Mouse (Mus musculus) activated CD4-positive, CD25-positive, alpha-beta regulatory T cell, adult 4 months (primary cell): ENCODE data around the gene Sox6. TPM values are rescaled to one million over a fixed set of nuclear protein-coding genes. Genes with fewer than 3 reads are reported as not detected.

Source experiments
- ATAC-seq: one replicate; pipeline ENCODE4 v1.8.0; 2017
- polyA plus RNA-seq, 2 experiments: library from polyadenylated mRNA; unstranded; fragments of 100-300 nt; shearing (Covaris generic); gene quantifications; one replicate each; pipeline ENCODE4 v1.2.1; 2017

The Sox6 gene
- polyA plus RNA-seq, 2 experiments from 2014 or later, result not detected

DNA sequence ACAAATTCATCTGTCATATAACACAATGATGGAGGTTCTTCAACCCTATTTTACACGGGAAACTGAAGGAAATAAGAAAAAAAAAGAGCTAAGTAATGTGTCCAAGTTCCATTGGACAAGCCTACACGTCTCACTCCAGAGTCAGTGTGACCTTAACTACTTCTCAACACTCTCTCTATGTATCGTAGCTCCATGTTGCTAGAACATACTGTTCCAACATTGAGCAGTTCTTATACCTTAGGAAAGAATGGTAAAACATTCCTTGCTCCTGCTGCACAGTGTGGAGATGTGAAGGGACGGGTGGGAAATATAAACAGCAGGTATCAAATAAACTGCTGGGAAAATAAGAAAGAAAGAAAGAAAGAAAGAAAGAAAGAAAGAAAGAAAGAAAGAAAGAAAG, 209.3 kb downstream of the Sox6 start:
- no peak for ATAC-seq

DNA sequence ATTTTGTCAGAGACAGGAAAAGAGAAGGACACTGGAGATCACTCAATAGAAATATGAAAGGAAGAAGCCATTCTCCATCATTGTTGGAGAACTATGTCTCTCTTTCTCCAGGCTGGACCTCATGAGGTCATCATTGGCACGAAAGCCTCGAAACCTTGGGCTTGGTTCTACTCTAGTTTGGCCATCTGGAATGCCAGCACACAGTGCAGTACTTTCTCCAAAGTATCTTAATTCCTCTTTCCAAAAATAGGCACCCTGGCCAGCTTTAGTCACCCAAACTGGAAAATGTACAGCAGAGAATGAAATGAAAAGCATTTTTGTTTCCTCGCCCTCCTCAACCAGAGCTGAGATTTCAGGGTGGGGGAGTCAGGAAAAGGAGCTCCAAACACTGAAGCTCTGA, 213.3 kb downstream of the Sox6 start:
- no peak for ATAC-seq

DNA sequence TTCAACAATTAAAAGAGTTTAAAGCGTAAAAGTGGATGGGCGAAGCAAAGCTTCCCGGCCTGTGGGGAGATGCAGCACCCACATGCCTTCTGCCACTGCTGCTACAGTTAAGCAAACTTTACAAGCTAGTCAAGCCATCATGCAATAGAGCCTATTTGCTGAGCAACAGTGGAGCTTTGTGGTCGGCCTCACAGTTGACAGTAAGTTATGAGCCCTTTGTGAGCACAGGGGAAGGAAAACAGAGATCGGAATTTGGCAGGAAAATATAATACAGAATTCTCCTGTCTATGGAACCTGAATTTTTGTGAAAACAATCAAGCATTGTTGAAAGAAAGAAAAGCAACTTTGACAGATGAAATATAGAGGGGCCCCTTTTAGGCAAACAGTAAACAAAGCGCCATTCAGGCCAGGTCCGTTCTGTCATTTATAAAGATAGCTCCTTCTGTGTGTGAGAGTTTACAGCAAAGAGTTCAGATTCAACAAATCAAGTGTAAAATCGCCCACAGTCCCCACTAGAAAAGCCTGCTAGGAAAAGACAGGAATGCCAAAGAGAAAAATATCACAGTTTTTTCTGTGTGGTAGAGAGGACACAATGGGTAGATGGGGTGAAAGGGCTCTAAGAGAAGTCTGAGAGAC, 213.9 kb downstream of the Sox6 start:
- no peak for ATAC-seq

DNA sequence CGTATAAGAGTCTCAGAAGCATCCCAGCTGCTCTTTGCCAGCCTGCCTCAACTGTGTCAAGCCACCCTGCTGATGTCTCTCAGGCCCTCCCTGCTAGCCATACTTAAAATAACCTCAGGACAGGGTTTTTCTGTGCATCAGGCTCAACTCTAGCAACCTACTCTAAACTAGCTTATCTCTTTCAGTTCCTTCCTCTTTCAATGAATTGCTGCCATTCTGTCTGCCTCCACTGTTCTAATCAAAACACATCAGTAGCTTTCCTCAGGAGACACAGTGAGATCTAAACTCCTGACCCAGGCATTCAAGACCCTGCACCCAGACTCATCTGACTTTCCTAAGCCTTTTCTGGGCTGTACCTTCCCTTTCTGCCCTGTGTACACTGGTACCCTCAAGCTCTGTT, 219.5 kb downstream of the Sox6 start:
- no peak for ATAC-seq

DNA sequence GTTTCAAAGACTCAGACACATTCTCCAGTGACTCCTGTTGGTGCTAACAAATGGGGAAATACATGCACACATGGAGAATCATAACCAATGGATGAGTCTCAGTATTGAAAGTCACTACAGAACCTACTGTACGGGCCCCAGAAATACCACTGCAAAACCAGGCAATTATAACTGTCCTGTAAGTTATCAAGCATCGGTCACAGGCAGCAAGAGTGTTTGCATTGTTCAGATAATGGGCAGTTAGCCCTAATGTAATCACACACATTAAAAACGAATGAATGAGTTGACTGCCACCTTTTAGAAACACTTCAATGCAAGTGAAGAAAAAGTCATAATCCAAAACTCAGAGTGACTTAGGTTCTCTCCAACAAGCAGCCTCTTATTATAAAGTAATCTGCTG, 235.3 kb downstream of the Sox6 start:
- no peak for ATAC-seq

DNA sequence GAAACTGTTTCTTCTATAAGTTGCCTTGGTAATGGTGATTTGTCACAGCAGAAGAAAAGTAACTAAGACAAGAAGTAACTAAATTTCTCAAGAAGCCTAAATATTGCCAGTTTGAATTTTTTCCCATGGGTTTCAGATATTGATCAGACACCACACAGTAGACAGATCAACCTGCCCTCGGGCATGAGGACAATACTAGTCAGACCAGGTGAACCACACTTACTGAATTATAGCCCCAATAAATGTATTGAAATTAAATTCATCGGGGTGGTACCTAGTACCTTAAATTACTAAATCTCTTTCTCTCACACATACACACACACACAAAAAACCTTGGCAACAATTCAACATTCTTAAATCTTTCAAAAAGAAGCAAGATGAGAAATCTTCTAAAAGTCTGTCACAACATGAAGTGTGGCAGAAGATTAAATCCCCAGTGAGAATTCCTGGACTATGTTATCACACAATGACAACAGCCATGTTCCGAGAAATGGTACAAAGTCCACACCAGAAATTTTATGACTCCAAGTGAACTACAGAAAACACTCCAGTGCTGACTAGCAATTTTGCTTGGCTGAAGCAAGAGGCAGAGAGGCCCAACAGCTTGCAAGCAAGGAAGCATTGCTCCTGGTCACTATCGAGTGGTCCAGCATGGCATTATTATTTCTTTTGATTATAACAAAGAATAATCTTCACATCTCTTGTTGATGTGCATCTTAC, 244.3 kb downstream of the Sox6 start:
- no peak for ATAC-seq

DNA sequence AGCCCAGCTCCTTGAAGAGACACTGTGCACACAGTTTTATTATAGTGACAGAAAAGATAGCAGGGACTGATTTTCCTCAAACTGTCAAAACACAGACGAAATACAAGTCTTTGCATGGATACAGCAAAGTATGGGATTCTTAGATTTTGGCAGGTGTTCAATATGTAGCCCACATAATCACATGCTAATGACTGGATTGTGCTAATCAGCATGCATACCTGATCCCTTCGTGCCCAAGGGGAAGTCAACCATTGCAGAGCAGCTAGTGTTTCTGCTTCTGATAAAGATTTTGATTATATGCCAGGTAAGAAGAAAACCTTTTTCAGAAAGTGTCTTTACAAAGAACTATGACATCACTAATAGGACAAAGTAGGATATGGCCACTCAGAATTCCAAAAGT, 245.8 kb downstream of the Sox6 start:
- ATAC-seq, result no peak

DNA sequence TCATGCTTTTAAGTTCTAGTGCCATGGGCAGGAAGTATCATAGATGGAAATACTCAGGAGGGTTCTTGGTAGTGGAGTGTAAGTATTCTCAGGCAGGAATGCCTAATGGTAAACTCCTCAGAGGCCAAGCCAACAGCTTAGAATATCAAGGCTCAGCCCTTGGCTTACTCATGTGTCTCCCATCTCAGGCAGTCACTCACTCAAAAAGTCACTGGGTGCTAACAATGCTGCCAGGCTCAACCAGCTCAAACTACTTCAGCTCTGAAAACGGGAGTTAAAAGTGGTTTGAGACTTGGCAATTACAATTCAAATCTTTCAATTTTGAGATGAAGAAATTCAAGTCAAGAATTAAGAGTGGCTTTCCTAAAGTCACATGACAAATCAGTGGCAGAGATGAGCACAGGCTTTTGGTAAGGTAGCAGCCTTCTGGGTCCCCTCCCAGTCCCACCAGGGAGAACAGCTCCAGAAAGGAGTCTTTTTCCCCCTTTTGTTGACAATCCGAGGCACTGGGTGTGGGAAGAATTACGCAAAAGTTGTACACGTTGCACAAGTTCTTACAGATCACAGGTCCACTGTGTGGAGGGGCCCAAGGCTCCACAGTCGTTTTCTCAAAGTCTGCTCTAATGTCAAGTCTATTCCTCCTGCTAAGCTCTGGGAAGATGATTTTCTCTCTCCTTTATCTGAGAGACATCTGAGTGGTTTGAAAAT, 249.3 kb downstream of the Sox6 start:
- no peak for ATAC-seq

DNA sequence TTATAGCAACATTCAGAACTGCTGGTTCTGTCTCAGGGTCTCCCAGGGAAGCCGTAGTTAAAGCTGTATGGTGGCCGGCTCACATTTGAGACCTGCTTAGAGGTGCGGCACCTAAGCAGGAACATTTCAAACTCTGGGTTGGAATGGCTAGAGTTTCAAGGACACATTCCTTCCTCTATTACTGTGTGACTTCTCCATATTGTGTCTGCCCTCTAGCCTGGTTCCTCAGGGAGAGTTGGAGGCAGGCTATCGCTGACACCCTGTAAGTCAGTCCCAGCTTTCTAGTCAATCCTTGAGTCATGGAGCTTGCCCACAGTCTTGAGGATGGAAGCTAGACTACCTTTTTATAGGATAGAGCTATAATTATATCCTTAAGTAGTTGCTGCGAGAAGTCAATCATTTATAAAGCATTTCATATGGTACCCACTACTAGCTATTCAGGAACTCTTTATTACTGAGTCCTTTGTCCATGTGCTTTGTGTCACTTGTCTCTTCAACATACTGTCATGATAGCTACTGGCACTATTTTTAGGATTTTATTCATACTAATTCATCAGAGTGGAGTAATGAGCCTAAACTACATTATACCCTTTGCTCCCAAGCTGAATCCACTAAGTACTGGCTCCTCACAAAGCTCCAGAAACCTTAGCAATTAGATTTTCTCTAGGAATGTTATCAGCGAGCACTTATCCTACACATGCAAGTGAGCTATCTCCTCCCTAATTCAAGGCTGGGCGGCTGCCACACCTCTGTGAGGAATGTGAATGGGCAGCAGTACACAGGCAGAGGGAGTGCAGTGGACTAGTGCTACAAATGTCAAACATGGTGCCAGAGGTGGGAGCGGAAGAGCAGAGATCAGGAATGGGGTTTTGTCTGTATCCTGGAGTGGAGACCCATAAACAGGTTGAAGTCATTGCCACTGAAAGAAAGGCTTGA, 254.3 kb downstream of the Sox6 start:
- ATAC-seq, result no peak

DNA sequence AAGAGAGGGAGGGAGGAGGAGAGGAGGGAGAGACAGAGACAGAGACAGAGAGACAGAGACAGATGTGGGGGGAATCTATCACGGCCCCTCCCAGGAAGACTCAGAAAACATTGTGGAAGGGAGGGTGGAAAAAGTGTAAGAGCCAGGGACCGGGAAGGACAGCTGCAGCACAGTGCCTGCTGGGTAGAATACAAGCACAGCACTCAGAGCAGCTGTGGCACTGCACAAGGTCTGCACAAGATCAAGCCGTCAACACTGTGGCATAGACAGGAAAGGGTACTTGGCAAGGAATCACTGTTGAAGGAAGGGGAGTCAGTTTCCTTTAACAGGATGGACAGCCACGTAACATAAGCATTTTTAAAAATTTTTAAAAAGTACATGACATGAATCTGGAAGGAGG, 258.4 kb downstream of the Sox6 start:
- no peak for ATAC-seq

DNA sequence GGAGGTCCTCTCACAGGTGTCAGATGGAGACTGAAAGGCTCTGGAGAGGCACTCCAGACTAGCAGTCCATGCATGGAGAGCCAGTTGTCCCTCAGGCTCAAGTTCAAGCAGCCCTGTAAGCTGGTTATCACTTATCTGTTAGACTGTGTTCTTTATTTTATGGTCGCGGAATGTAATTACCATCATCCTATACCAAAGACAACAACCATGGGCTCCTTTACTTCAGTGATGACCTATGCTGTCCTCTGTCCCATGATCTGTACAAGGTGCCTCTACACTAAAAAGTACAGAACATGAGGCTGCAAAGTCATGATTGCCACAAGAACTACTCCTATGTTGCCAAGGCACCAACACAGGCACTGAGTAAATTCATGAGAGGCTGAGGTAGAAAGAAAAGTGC, 259.1 kb downstream of the Sox6 start:
- no peak for ATAC-seq

DNA sequence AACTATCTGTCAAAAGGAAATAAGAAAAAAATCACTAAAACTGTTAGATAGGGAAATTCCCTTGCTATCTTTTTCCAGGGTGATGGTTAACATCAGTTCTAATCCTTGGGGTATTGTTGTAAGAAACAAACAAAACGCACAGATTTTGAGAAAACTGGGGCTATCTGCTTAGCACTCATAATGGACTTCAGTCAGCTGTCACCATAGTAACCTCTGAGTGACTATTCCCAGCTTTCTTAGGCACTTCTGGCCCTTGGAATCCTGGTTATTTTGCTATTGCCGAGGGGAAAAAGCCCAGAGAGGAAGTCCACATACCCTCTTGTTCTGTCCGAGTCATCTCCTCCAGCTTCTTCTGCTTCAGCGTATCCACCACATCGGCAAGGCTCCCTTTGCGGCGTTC, 261.9 kb downstream of the Sox6 start:
- ATAC-seq, result no peak

DNA sequence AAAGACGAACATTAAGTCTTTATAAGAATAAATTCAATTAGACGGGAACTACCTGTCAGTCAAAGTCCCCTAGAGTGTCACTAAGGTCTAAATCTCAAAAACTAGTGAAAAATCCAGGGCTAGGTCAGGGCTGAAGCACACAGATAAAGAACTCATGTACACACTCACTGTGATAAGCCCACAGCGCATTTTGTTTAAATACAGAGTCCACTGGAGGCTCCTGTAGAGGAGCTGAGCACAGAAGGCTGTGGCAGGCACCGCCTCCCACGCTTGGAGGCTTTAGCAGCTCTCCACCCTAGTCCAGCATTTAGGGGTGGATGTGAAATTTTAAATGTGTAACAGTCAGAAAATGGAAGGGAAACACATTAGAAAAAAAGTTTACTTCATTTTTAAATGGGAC, 262.3 kb downstream of the Sox6 start:
- no peak for ATAC-seq

DNA sequence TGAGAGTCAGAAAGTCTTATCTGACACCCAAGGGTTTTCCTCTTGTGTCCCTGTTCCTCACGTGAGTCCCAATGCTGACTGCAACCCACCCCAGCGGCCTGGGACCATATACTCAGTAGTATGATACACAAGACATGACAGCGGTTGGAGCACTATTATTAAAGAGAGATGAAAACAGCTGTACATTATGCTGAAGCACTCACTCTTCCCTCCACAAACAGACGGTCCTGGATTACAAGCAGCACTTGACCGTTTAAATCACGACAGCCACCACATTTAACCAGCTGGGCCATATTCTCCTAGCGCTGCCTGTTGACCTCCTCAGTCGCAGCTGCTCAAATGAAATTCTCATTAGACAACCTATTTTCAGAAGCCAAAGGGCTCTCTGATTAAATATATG, 272.3 kb downstream of the Sox6 start:
- ATAC-seq, result no peak

DNA sequence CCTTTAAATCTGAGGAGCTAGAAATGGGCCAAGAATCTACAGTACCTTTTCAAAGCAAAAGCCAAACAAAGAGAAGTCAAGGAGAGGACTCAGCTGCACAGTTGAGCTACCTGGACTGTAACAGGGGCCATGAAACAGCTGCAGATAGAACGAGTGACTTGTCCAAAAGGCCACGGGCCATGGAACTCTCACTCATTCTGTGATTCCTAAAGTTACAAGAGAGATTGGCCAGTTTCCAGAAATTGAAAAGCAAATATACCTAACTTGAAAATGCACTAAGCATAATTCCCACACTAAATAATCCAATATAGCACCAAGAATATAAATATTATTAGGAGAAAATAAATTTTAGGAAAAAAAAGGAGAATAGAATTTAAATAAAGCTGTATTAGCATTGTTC, 274.7 kb downstream of the Sox6 start:
- ATAC-seq, result no peak

DNA sequence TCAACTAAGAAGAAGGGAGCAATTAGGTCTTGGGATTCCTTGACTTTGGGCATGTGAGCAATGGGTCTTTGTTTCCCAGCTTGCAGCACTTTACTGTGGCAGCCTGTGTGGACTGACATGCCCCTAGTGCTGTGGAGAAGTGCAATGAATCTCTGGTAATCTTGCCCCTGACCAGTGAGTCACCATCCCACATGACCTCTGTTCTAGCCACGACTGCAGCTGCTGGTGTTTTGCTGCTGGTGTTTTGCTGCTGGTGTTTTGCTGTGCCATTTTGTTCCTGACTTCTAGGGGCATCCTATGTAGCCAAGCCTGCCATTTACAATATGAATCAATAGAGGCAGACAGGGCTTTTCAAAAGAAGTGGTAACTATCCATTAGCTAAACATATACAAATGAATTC, 280.4 kb downstream of the Sox6 start:
- no peak for ATAC-seq

DNA sequence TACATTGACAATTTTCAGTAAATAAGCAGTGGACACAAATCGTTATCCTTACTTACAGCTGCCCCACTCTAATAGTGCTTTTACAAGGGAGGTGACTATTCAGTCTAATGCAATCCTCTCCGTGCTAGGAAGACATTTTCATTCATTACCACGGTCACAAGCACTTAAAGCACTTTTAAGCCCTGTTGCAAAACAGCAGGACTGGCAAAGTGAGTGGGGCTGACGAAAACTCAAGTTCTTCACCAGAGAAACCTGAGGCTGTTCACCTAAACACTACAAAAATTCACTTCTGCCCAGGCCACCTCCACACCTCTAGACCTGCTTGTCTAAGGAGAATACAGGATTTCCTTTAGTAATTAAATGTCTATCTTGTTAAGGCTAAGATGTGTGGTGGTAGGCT, 283.3 kb downstream of the Sox6 start:
- ATAC-seq, result no peak

DNA sequence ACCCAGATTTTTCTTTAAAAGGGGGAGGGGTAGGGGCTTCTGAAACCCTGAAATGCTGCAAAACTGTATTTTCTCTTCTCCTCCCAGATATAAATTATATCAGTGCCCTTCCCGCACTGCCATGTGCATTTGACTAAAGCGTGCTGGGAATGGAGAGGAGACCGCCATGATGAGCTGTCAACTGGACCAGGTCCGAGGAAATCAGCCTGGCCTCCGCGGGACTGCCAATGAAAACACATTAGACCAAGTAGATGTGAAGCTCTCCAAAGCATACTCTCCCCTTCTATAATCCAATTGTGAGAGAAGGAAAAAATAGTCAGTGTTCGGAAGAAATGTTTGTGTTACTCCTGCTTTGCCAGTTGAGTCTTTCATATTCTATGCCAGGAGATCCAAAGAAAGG, 284.4 kb downstream of the Sox6 start:
- ATAC-seq, result no peak

DNA sequence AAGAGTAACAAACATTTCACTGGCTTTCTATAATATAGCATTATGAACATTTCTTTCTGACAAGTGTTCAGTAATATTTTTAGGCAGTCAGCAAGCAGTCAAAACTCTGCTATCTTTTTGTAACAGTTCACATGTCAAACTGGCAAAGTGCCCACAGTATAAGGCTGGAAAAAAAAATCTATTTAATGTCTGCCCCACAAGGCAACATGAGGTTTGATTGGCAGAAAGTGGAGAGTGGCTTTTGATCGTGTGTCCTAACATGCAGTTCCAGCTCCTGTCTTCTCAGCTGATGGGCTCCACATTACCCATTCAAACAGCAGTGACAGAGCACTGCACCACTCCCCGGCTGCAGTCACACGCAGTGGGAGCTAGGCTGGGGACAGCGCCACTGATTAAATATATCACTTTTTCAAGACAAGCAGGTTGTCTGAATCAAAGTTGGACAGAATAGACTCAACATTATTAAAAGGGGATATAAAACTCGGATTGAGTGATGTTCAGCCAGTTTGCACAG, 286.4 kb downstream of the Sox6 start:
- no peak for ATAC-seq

DNA sequence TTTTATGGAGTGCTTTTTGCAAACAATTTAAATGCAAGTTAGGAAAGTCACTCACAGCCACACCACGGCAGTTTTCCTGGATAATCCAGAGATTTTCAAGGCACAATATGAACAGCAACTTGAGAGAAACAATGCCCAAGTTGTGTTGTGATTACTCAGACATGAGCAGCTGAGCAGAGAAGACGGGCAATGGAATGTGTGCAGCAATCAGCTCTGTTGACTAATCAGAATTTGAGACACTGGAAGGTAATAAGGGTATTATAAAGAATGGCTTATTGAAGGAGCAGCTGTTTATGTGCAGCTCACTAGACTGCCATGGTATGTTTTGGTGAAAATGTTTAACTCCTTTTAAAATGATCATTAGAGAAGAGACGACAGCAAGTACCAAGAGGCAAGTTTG, 287.5 kb downstream of the Sox6 start:
- no peak for ATAC-seq

DNA sequence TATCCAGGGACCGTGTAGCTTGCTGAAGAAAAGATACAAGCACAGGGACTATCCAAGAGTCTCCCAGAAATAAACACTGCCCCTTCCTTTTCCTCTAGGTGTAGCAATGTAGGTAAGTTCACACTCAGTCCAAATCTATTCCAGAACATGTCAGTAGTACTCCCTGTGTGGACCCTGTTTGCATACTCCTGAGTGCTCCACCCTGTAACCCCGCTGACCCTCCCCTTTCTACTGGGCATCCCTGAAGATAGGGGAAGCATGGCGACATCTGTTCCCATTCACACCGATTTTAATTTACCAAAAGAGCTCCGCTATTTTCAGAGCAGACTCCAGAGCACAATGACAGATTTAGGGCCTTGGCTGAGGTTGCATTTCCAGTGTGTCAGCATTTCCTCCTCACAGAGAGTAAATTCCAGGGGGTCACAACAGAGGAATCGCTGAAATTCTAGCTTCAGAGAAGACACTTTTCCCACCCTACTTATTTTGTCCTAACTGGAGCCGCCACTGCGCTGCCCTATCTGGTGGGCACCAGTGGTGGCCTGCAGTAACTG, 288.2 kb downstream of the Sox6 start:
- no peak for ATAC-seq

DNA sequence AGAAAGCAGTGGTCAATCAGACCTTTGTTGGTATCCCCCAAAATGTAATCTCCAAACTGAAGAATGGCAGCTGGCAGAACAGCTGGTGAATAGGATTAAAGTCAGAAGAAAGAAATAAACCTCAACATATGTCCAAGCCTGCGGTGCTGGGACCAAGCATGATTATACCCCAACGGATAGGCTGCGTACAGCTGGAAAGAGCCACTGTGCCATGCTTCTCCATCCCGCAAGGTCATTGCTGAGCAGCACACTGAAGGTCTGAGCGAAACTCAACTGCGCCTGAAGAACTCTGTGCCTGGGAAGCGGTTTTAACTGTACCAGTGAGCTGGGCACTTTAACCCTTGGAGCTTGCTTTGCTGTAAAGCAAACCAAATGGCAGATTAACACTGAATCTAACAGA, 291.1 kb downstream of the Sox6 start:
- no peak for ATAC-seq
